Mouse (Mus musculus): ENCODE results near the gene Wdr26. TPM values are rescaled to one million over a fixed set of nuclear protein-coding genes. Genes with fewer than 3 reads are reported as not detected.
A peak's percentile ranks its signal among the peaks of the same experiment; 100 is the strongest.

Wdr26 gene
- 100 to 1,000 TPM; 110 to 115 TPM for total RNA-seq (2021)

GRCm38 (mm10) chr1:181211920-181212633 is at the start of gene Wdr26:
Gene Wdr26 (minus strand): TSS chr1:181212001.
- intact Hi-C loops (cut with DNase I) = loop anchor here (1.0 to 2.0 kb wide), 2 partner anchors 17 to 44 kb away; no protein-coding TSS in a partner anchor
- peak; percentile 81 to 88 for DNase-seq

- intact Hi-C loops (cut with DNase I) = no loop called here
Observed at GRCm38 (mm10) chr1:181260949-181261696, 49.3 kb upstream of the Wdr26 start.

GRCm38 (mm10) chr1:181260422-181260821 is 48.6 kb upstream of the Wdr26 start:
- intact Hi-C loops (cut with DNase I) = no loop called here
- DNase-seq = peak in 1 of 2 experiments; percentile 22

More at GRCm38 (mm10) chr1:181260949-181261696, 49.3 kb upstream of the Wdr26 start:
- DNase-seq = peak in 1 of 2 experiments; percentile 27

GRCm38 (mm10) chr1:181259626-181260410 is 48.0 kb upstream of the Wdr26 start:
- DNase-seq = no peak
- intact Hi-C loops (cut with DNase I) = no loop called here

- intact Hi-C loops (cut with DNase I) = no loop called here
- DNase-seq = no peak
Observed at GRCm38 (mm10) chr1:181259056-181259455, 47.3 kb upstream of the Wdr26 start.

GRCm38 (mm10) chr1:181258616-181259015 is 46.8 kb upstream of the Wdr26 start:
- intact Hi-C loops (cut with DNase I) = no loop called here

GRCm38 (mm10) chr1:181257585-181258555 is 46.1 kb upstream of the Wdr26 start:
- peak; percentile 57 to 62 for DNase-seq
- intact Hi-C loops (cut with DNase I) = no loop called here

More at GRCm38 (mm10) chr1:181258616-181259015, 46.8 kb upstream of the Wdr26 start:
- no peak for DNase-seq

- DNase-seq = peak; percentile 79 to 82
- intact Hi-C loops (cut with DNase I) = loop anchor here (1.0 kb wide), 1 partner anchor 45 kb away; the partner anchor contains the start of gene Wdr26
Observed at GRCm38 (mm10) chr1:181256689-181257584, 45.1 kb upstream of the Wdr26 start.

- peak in 1 of 2 experiments; percentile 62 for DNase-seq
Observed at GRCm38 (mm10) chr1:181255891-181256688, 44.3 kb upstream of the Wdr26 start.

GRCm38 (mm10) chr1:181255450-181255849 is 43.6 kb upstream of the Wdr26 start:
- intact Hi-C loops (cut with DNase I) = no loop called here
- no peak for DNase-seq

More at GRCm38 (mm10) chr1:181255891-181256688, 44.3 kb upstream of the Wdr26 start:
- intact Hi-C loops (cut with DNase I) = loop anchor here (1.0 kb wide), 1 partner anchor 44 kb away; the partner anchor contains the start of gene Wdr26

GRCm38 (mm10) chr1:181251624-181252023 is 39.8 kb upstream of the Wdr26 start:
- no peak for DNase-seq
- intact Hi-C loops (cut with DNase I) = no loop called here

- intact Hi-C loops (cut with DNase I) = no loop called here
- DNase-seq = no peak
Observed at GRCm38 (mm10) chr1:181250961-181251360, 39.2 kb upstream of the Wdr26 start.

- intact Hi-C loops (cut with DNase I) = no loop called here
- DNase-seq = no peak
Observed at GRCm38 (mm10) chr1:181249537-181249936, 37.7 kb upstream of the Wdr26 start.

GRCm38 (mm10) chr1:181247175-181247574 is 35.4 kb upstream of the Wdr26 start:
- intact Hi-C loops (cut with DNase I) = no loop called here
- no peak for DNase-seq

GRCm38 (mm10) chr1:181246487-181247138 is 34.8 kb upstream of the Wdr26 start:
- intact Hi-C loops (cut with DNase I) = no loop called here
- DNase-seq = no peak

GRCm38 (mm10) chr1:181245554-181246486 is 34.0 kb upstream of the Wdr26 start:
- no peak for DNase-seq
- intact Hi-C loops (cut with DNase I) = no loop called here
